Mouse (Mus musculus) liver, adult 2 months (tissue): ENCODE data around the gene Mfsd9. TPM values are rescaled to one million over a fixed set of nuclear protein-coding genes. Genes with fewer than 3 reads are reported as not detected.

Experiments used
- DNase-seq: peaks from one replicate; pipeline ENCODE4 v3.0.0-alpha.2; 2011; ENCODE audit warnings: low read depth, low spot score; ENCODE audit errors: extremely low read depth
- H3K27ac ChIP-seq: fragments of 200-500 bp; replicated peaks from 2 replicates; pipeline ENCODE4 v1.5.1; 2012; ENCODE audit warnings: low read depth, mild to moderate bottlenecking, control low read depth, inconsistent platforms, low read length; ENCODE audit not compliant: insufficient read depth
- H3K27me3 ChIP-seq: fragments of 200-500 bp; 2 replicates; pipeline ENCODE4 v1.6.1; 2012; ENCODE audit warnings: mild to moderate bottlenecking, moderate library complexity, low read length, inconsistent platforms; ENCODE audit not compliant: control insufficient read depth, insufficient read depth
- H3K36me3 ChIP-seq: fragments of 200-500 bp; 2 replicates; pipeline ENCODE4 v1.6.1; 2012; ENCODE audit warnings: low read length, inconsistent platforms; ENCODE audit not compliant: control insufficient read depth, insufficient read depth
- H3K4me1 ChIP-seq: fragments of 200-500 bp; 2 replicates; pipeline ENCODE4 v1.6.1; 2011; ENCODE audit warnings: low read length; ENCODE audit not compliant: control insufficient read depth, insufficient read depth
- H3K4me3 ChIP-seq: fragments of 200-500 bp; 2 replicates; pipeline ENCODE4 v1.5.1; 2011; ENCODE audit warnings: low read depth, mild to moderate bottlenecking, control low read depth, low read length, moderate library complexity; ENCODE audit not compliant: insufficient read depth
- H3K79me2 ChIP-seq: fragments of 200-500 bp; 2 replicates; pipeline ENCODE4 v1.6.1; 2012; ENCODE audit warnings: inconsistent platforms, mild to moderate bottlenecking, low read length, moderate library complexity; ENCODE audit not compliant: control insufficient read depth, insufficient read depth
- H3K9ac ChIP-seq: fragments of 200-500 bp; 2 replicates; pipeline ENCODE4 v1.6.1; 2012; ENCODE audit warnings: low read depth, mild to moderate bottlenecking, control low read depth, inconsistent platforms, low read length
- CTCF ChIP-seq: fragments of 200-500 bp; IDR thresholded peaks from 2 replicates; pipeline ENCODE4 v1.5.1; 2011; ENCODE audit warnings: low read depth, low read length, control low read depth
- POLR2A ChIP-seq: fragments of 200-500 bp; IDR thresholded peaks from 2 replicates; pipeline ENCODE4 v1.6.1; 2011; ENCODE audit warnings: low read length, control low read depth; ENCODE audit not compliant: insufficient read depth; ENCODE audit errors: extremely low read depth
- WGBS: fragments of 180-500 bp; shearing (Covaris S2); methylation state at CpG from one replicate; pipeline ENCODE4 v1.1.7; 2018; 5-methylcytosine and 5-hydroxymethylcytosine counted together
- polyA plus RNA-seq: library from polyadenylated mRNA; depleted of rRNA; stranded (reverse); fragments of >200 nt; gene quantifications from 2 replicates; pipeline ENCODE4 v1.2.3, GENCODE M21; 2012
- total RNA-seq: library from RNA; depleted of rRNA; stranded (reverse); fragments of >200 nt; gene quantifications from 2 replicates; pipeline ENCODE4 v1.2.3, GENCODE M21; 2014

The Mfsd9 gene
- total and polyA plus RNA-seq, 2 experiments: 1.2 to 1.8 TPM

GRCm38 (mm10) chr1:40789666-40790233 lies 737 bp downstream of the Mfsd9 start:
- TF ChIP-seq CTCF (no peak), POLR2A (no peak)
- Histone ChIP-seq H3K27me3 (no peaks in the 10 kb centered on the region), H3K27ac (no peak overlapping the region), H3K9ac (no peak overlapping the region), H3K79me2 (no peaks in the 10 kb centered on the region), H3K4me1 (peaks cover 6% of the 10 kb centered on the region), H3K4me3 (peak overlapping the region; percentile 95), H3K36me3 (no peaks in the 10 kb centered on the region)
- DNase-seq: peak; percentile 25
- WGBS: 26% methylated on average over 5 of the region's 5 CpGs

- H3K9ac ChIP-seq: no peak overlapping the region
- no peaks in the 10 kb centered on the region for H3K36me3 ChIP-seq
- H3K27me3 ChIP-seq: no peaks in the 10 kb centered on the region
- no peaks in the 10 kb centered on the region for H3K79me2 ChIP-seq
- no peak overlapping the region for H3K4me3 ChIP-seq
- no peak overlapping the region for H3K27ac ChIP-seq
- no peak for TF ChIP-seq POLR2A
- no peak for TF ChIP-seq CTCF
- H3K4me1 ChIP-seq: peaks cover 6% of the 10 kb centered on the region
- WGBS: 91% methylated on average over 6 of the region's 6 CpGs
- DNase-seq: no peak
Measured at GRCm38 (mm10) chr1:40788956-40789355, 1.5 kb downstream of the Mfsd9 start.

- no peaks in the 10 kb centered on the region for H3K27me3 ChIP-seq
- no peak for DNase-seq
- H3K4me1 ChIP-seq: peaks cover 6% of the 10 kb centered on the region
- H3K9ac ChIP-seq: no peak overlapping the region
- H3K36me3 ChIP-seq: no peaks in the 10 kb centered on the region
- H3K27ac ChIP-seq: no peak overlapping the region
- no peak overlapping the region for H3K4me3 ChIP-seq
- no peaks in the 10 kb centered on the region for H3K79me2 ChIP-seq
- TF ChIP-seq POLR2A (no peak), CTCF (no peak)
- 78% methylated on average over 11 of the region's 11 CpGs for WGBS
Measured at GRCm38 (mm10) chr1:40785876-40786445, 4.5 kb downstream of the Mfsd9 start.

GRCm38 (mm10) chr1:40784306-40784705 lies 6.2 kb downstream of the Mfsd9 start:
- Histone ChIP-seq H3K27me3 (no peaks in the 10 kb centered on the region), H3K36me3 (peaks cover 2% of the 10 kb centered on the region; the same call in 1 of the 2 replicates), H3K9ac (no peak overlapping the region), H3K4me3 (no peak overlapping the region), H3K27ac (no peak overlapping the region), H3K4me1 (no peaks in the 10 kb centered on the region), H3K79me2 (no peaks in the 10 kb centered on the region)
- DNase-seq: no peak
- TF ChIP-seq POLR2A: no peak
- TF ChIP-seq CTCF: no peak
- WGBS: 92% methylated on average over 9 of the region's 9 CpGs

- H3K4me1 ChIP-seq: no peaks in the 10 kb centered on the region
- no peak for DNase-seq
- no peak overlapping the region for H3K9ac ChIP-seq
- TF ChIP-seq CTCF: no peak
- no peak for TF ChIP-seq POLR2A
- no peak overlapping the region for H3K4me3 ChIP-seq
- no peaks in the 10 kb centered on the region for H3K79me2 ChIP-seq
- no peaks in the 10 kb centered on the region for H3K27me3 ChIP-seq
- WGBS: 96% methylated on average over 7 of the region's 7 CpGs
- H3K27ac ChIP-seq: no peak overlapping the region
- H3K36me3 ChIP-seq: peaks cover 8% of the 10 kb centered on the region
Measured at GRCm38 (mm10) chr1:40783450-40783849, 7.0 kb downstream of the Mfsd9 start.

- H3K27ac ChIP-seq: no peak overlapping the region
Measured at GRCm38 (mm10) chr1:40776763-40777162, 13.7 kb downstream of the Mfsd9 start.

More at GRCm38 (mm10) chr1:40776763-40777162, 13.7 kb downstream of the Mfsd9 start:
- Histone ChIP-seq H3K79me2 (no peaks in the 10 kb centered on the region), H3K4me1 (no peaks in the 10 kb centered on the region), H3K36me3 (peaks cover 9% of the 10 kb centered on the region), H3K4me3 (no peak overlapping the region), H3K27me3 (no peaks in the 10 kb centered on the region), H3K9ac (no peak overlapping the region)
- TF ChIP-seq CTCF (no peak), POLR2A (no peak)
- 94% methylated on average over 3 of the region's 3 CpGs for WGBS
- DNase-seq: no peak
